Mouse (Mus musculus) cerebellum, adult 8-10 months (tissue): ENCODE data around the gene Dbn1.
"Not testable (repeated sequence)": the region's sequence is repeated elsewhere in the genome, so short reads cannot be mapped to it uniquely, and the experiment has no call there.

Experiments
- DNase-seq: peaks from one replicate; pipeline ENCODE4 v3.0.0; 2022

Dbn1 gene

GRCm38 (mm10) chr13:55448131-55448530 lies 39.8 kb downstream of the Dbn1 start:
- DNase-seq: no peak

GRCm38 (mm10) chr13:55447543-55447943 lies 40.4 kb downstream of the Dbn1 start:
- no peak for DNase-seq

GRCm38 (mm10) chr13:55446483-55447105 lies 41.3 kb downstream of the Dbn1 start:
- no peak for DNase-seq

GRCm38 (mm10) chr13:55445361-55446091 lies 42.4 kb downstream of the Dbn1 start:
- DNase-seq: no peak

GRCm38 (mm10) chr13:55444937-55445315 lies 43.0 kb downstream of the Dbn1 start, which contains the start of gene Grk6:
Gene Grk6, plus strand, starts transcription at chr13:55445072.
- peak; percentile 99 for DNase-seq

- DNase-seq: no peak
Measured at GRCm38 (mm10) chr13:55444286-55444936, 43.5 kb downstream of the Dbn1 start.

GRCm38 (mm10) chr13:55443799-55444285 lies 44.1 kb downstream of the Dbn1 start:
- no peak for DNase-seq

- not testable (repeated sequence) for DNase-seq
Measured at GRCm38 (mm10) chr13:55437111-55437629, 50.7 kb downstream of the Dbn1 start.

- no peak for DNase-seq
Measured at GRCm38 (mm10) chr13:55431889-55432685, 55.8 kb downstream of the Dbn1 start.

- no peak for DNase-seq
Measured at GRCm38 (mm10) chr13:55430566-55430965, 57.3 kb downstream of the Dbn1 start.

GRCm38 (mm10) chr13:55429226-55429888 lies 58.6 kb downstream of the Dbn1 start:
- no peak for DNase-seq

GRCm38 (mm10) chr13:55426613-55427012 lies 61.3 kb downstream of the Dbn1 start, which contains the start of gene F12:
Gene F12, minus strand, starts transcription at chr13:55426793.
- DNase-seq: no peak
